Mouse (Mus musculus) neural tube, embryonic 10.5 days (tissue): Measurements from ENCODE around the gene Mphosph10.
A peak's percentile ranks its signal among the peaks of the same experiment; 100 is the strongest.

Experiments used
- DNase-seq: peaks from one replicate; pipeline ENCODE4 v3.0.0-alpha.2; 2017; ENCODE audit warnings: low spot score; ENCODE audit errors: extremely low spot score

The Mphosph10 gene

DNA sequence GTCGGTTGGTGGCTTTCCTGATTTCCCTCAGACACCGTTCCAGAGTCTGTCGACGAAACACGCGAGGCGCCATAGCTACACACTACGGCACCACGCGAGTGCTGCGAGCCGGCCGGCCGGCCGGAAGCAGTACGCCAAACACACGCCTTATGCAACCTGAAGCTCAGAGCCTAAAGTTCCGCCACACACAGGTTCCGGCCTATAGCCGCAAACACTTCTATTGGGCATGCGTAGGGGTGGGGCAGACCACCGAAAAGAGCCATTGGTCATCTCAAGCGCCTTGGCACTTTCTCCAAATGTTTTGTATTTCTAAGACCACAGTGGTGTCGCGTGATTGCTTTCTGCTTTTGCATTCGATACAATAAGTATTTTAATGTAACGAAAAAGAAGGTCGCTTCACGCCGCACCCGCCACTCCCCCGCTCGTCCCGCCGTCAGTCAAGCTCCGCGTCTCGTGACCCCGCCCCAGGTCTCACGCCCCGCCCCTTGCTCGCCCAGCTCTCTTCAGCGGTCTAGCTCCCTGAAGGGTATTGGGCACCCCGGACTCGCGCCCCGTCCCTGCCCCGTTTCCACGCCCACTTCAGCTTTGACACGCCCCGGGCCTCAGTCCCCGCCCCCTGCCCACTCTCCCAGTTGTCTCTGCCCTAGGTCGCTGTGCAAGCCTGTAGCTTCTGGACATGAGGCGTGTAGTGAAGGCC lies at the start of gene Mphosph10, which contains the start of gene Mcee:
Mphosph10 (minus strand) TSS at position 147 of the 697 bp plus-strand sequence.
Mcee (plus strand) TSS at position 486 of the 697 bp plus-strand sequence.
- peak; percentile 96 for DNase-seq

DNA sequence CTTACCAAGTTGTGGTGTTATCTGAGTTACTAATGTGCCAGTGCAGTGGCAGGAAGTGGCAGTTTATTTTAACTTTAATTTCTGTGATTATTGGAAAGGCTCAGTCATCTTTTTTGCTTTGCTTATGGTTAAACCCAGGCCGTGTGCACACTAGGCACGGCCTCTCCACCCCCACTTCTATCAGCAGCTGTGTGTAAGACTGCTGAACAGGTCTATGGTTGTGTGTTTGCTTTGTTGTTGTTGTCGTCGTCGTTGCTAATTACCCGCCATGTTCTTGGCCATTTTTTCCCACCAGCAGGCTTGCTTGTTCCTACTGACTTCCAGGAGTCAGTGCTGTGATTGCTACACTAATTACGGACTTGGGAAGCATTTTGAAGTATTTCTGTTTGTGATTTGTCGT lies 48.5 kb upstream of the Mphosph10 start:
- no peak for DNase-seq

- no peak for DNase-seq
These were observed 47.8 kb upstream of the Mphosph10 start for GRCm38 (mm10) chr7:64439595-64440518.

GRCm38 (mm10) chr7:64424861-64425260 lies 32.8 kb upstream of the Mphosph10 start:
- no peak for DNase-seq

DNA sequence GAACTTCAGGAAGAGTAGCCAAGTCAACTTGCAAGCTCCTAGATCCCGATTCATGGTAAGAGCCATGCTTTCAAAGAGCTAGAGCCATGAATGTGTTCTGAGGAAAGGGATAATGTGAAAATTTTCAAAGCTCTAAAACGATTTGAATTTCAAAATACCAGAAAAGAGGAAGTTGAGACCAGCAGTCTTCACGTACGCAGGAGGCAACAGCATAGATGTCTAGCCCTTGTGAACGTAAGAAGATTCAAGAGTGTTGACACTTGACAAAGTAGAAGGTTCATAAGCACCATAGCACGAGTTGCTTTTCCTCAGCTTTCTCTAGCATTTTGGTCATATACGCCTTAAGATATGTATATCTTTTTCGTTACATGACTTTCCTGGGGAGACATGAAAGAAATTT lies 11.9 kb upstream of the Mphosph10 start:
- no peak for DNase-seq

DNA sequence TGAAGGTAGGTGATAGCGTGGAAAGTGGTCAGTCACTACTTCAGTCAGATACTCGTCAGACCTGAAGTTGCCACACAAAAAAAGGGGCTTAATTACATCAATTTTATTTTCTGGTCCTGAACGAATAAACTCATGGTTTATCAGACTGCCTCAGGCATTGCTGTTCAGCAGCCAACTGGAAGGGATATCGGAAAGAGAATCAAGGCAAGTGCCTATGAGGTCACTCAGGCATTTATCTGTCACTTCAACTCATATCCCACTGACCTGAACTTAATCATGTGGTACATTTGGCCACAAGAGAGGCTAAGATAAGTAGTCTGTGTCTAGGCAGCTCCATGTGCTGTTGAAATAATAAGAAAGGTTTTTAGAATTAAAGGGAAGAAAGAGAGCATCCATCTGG lies 10.4 kb upstream of the Mphosph10 start:
- no peak for DNase-seq

- DNase-seq: no peak
These were observed 8.7 kb upstream of the Mphosph10 start for GRCm38 (mm10) chr7:64400725-64401124.

- no peak for DNase-seq
These were observed 717 bp upstream of the Mphosph10 start for GRCm38 (mm10) chr7:64392819-64393151.

DNA sequence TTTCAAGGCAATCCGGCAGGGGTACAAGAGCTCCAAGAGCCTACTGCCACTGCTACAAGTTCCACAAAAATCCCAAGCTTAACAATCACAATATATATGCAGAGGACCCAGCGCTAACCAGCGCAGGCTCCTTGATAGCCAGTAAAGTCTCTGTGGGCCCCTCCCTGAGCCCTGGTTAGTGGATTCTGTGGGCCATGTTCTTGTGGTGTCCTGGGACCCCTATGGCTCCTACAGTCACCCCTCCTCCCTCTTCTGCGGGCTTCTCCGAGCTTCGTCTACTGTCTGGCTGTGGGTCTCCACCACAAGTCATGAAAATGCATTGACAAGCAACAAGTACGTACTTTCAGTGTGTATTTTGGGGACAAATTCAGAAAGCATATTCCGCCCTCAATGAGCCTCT lies 589 bp downstream of the Mphosph10 start:
- peak; percentile 30 for DNase-seq

DNA sequence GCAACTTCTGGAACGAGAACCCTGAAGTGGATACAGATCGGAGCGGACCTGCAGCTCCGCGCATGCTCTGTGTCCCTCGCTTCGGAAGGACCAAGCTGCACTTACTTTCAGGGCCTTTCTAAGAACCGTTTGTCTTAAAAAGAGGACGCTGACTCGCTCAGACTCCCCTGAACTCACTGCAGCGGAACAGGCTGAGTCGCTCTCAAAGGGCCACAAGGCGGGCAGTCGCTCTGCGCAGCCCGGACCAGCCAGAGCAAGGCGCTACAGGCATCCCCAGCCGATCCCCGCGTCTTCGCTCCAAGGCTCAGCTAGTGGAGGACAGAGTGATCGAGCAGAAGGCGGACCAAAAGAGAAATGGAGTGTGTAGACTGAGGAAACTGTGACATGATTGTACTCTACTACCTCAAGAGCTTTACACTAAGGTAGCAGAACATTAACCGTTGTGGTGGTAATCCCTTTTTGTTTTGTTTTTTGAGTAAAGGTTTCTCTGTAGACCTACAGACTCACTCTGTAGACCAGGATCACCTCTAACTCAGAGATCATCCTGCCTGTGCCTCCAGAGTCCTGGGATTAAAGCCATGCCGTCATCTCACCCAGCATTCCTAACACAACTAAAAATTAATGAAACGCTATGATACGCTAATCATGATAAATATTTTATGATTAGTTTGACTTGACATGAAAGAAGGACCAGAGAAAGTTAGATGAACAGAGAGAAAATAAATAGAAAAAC lies 18.1 kb downstream of the Mphosph10 start, which contains the start of gene Fan1:
Fan1 (minus strand) TSS at position 266 of the 733 bp plus-strand sequence.
- peak; percentile 88 for DNase-seq

DNA sequence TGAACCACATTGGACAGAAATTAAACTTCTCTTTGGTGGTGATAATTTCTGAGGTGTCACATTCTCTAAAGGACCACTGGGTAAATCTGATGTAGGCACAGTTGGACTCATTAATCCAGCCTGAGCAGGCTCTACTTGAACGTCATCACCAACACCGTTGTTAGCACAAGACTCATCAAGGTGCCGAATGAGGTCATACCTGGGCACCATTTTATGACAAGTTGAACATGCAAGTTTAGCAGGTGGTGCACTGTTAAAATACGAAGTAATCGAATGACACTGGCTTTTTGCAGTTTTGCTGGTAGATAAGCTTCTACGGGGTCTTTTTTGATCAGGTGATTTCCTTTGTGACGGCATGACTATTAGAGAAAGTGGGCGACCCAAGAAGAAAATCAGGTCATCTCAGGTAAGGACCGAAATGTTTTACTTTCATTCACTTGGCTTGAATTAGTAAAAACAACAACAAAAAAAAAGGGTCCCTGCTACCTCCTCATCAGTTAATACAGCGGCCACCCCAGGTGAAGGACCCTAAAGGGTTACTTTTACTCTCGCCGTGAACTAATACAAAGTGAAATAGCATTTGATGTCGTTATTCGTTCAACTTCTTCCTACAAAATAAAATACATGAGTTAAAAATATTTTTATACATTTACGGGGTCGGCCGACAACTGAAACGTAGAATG lies 18.8 kb downstream of the Mphosph10 start:
- no peak for DNase-seq

GRCm38 (mm10) chr7:64371940-64372878 lies 19.9 kb downstream of the Mphosph10 start:
- DNase-seq: no peak

- DNase-seq: no peak
These were observed 22.2 kb downstream of the Mphosph10 start for GRCm38 (mm10) chr7:64369841-64370240.

DNA sequence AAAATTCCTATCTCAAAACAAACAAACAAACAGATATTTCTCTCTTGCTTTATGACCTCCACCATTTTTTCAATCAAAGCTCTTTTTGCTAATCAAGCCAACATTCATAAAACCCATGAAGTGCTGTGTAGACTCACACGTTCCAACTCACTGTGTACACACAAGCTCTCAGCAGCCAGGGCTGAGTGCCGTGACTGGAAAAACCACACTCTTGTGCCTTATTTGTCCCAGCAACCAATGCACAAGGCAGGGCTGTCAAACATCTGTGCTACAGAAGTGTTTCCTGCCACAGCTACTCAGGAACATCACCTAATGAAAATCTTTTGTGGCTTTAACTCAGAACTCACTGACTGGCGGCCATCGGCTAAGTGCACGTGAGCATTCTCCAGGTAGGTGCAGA lies 26.2 kb downstream of the Mphosph10 start:
- DNase-seq: no peak

- DNase-seq: no peak
These were observed 31.5 kb downstream of the Mphosph10 start for GRCm38 (mm10) chr7:64360586-64360945.

GRCm38 (mm10) chr7:64359943-64360585 lies 32.0 kb downstream of the Mphosph10 start:
- DNase-seq: no peak

DNA sequence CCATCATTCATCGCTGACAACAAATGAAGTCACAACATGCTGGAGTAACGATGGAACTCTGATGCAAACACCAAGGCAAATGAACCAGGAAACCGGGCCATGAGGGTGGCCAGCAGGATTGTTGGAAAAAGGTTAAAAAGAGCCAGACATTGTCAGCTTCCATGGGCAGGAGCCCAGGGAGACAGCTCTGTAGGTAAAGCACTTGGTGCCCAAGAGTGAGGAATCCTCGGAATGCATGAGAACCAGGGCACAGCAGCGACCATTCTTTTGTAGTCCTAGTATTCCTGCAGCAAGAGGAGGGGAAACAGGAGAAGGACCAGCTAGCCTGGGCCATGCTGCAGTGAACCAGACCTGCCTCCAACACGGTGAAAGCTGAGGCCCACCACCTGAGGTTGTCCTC lies 33.4 kb downstream of the Mphosph10 start:
- no peak for DNase-seq

DNA sequence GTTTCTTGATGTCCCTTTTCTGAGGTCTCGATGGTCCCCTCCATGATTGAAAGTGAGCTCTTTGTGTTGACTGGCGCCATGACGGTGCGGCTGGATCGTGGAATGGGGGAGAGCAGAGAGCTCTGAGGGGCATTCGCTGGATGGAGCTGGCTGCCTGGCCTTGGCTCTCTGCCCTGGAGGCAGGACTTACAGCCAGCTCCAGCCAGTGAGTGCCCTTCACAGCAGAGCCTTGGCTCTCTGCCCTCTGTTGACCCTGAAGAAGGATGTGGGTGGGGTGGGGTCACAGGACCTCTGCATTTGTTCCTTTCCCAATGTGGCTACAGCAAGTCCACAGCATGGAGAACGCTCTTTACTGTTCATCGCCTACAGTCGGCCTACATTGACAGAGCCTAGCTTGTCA lies 34.7 kb downstream of the Mphosph10 start:
- DNase-seq: no peak

- DNase-seq: no peak
These were observed 35.4 kb downstream of the Mphosph10 start for GRCm38 (mm10) chr7:64356661-64357060.

DNA sequence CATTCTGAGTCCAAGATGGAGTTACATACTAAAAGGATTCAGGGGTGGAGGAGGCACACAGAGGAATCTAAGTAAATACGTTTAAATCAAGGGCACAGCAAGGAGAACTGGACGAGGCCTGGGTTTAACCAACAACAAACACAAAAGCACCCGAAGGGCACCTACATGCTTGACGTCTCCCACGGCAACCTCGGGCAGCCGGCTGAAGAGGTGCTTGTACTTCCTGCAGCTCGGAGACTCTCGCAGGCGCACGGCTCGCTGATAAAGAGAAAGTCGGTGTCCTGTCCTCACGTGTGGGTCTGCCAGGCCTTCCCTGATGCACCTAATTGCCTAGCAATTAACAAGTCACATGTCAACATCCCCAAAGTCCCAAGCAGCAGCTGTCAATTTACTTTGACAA lies 37.9 kb downstream of the Mphosph10 start:
- no peak for DNase-seq
